Mouse (Mus musculus): ENCODE data around the gene Pfdn2. TPM values are rescaled to one million over a fixed set of nuclear protein-coding genes. Genes with fewer than 3 reads are reported as not detected.
A peak's percentile ranks its signal among the peaks of the same experiment; 100 is the strongest.

Pfdn2 gene
- total RNA-seq, 2 experiments from 2014 or later, result 85.7 to 91.7 TPM

- peak in 1 of 2 experiments; percentile 19 for DNase-seq
Observed at GRCm38 (mm10) chr1:171348665-171349064, 3.2 kb downstream of the Pfdn2 start.

GRCm38 (mm10) chr1:171349210-171349609 is 3.7 kb downstream of the Pfdn2 start:
- intact Hi-C loops (cut with DNase I), result no loop called here

More at GRCm38 (mm10) chr1:171348665-171349064, 3.2 kb downstream of the Pfdn2 start:
- intact Hi-C loops (cut with DNase I), result no loop called here

GRCm38 (mm10) chr1:171355812-171356340 is 10.4 kb downstream of the Pfdn2 start:
- intact Hi-C loops (cut with DNase I), result loop anchor here (5.0 kb wide), 1 partner anchor 34 kb away; no protein-coding TSS in a partner anchor
- DNase-seq, result no peak

More at GRCm38 (mm10) chr1:171349210-171349609, 3.7 kb downstream of the Pfdn2 start:
- DNase-seq, result no peak

- intact Hi-C loops (cut with DNase I), result loop anchor here (5.0 kb wide), 1 partner anchor 35 kb away; no protein-coding TSS in a partner anchor
- no peak for DNase-seq
Observed at GRCm38 (mm10) chr1:171356814-171357213, 11.3 kb downstream of the Pfdn2 start.

GRCm38 (mm10) chr1:171358421-171358820 is 13.0 kb downstream of the Pfdn2 start:
- no peak for DNase-seq
- intact Hi-C loops (cut with DNase I), result loop anchor here (5.0 kb wide), 1 partner anchor 36 kb away; no protein-coding TSS in a partner anchor

- no peak for DNase-seq
- intact Hi-C loops (cut with DNase I), result loop anchor here (5.0 to 10.0 kb wide), 3 partner anchors 52 to 205 kb away; partner anchors contain the start of gene Usf1
Observed at GRCm38 (mm10) chr1:171360253-171360652, 14.8 kb downstream of the Pfdn2 start.

GRCm38 (mm10) chr1:171360656-171361055 is 15.2 kb downstream of the Pfdn2 start, which contains the start of gene Klhdc9:
Gene Klhdc9 (minus strand): TSS chr1:171360798.
- intact Hi-C loops (cut with DNase I), result loop anchor here (5.0 to 10.0 kb wide), 3 partner anchors 52 to 204 kb away; partner anchors contain the start of gene Usf1

GRCm38 (mm10) chr1:171361106-171362103 is 15.9 kb downstream of the Pfdn2 start:
- intact Hi-C loops (cut with DNase I), result loop anchor here (5.0 to 10.0 kb wide), 3 partner anchors 51 to 203 kb away; partner anchors contain the start of gene Usf1
- DNase-seq, result peak in 1 of 2 experiments; percentile 42

More at GRCm38 (mm10) chr1:171360656-171361055, 15.2 kb downstream of the Pfdn2 start, which contains the start of gene Klhdc9:
- peak; percentile 60 to 73 for DNase-seq

- intact Hi-C loops (cut with DNase I), result loop anchor here (5.0 to 10.0 kb wide), 2 partner anchors 131 to 199 kb away; no protein-coding TSS in a partner anchor
- DNase-seq, result no peak
Observed at GRCm38 (mm10) chr1:171365934-171366333, 20.5 kb downstream of the Pfdn2 start.

- intact Hi-C loops (cut with DNase I), result loop anchor here (5.0 to 10.0 kb wide), 2 partner anchors 127 to 195 kb away; no protein-coding TSS in a partner anchor
- no peak for DNase-seq
Observed at GRCm38 (mm10) chr1:171369845-171370556, 24.5 kb downstream of the Pfdn2 start, which contains the start of gene Nectin4. Gene Nectin4 (plus strand): TSS chr1:171370099.

- intact Hi-C loops (cut with DNase I), result no loop called here
- no peak for DNase-seq
Observed at GRCm38 (mm10) chr1:171372880-171373279, 27.4 kb downstream of the Pfdn2 start.

GRCm38 (mm10) chr1:171373946-171374345 is 28.5 kb downstream of the Pfdn2 start:
- intact Hi-C loops (cut with DNase I), result no loop called here
- DNase-seq, result no peak

- DNase-seq, result no peak
- intact Hi-C loops (cut with DNase I), result no loop called here
Observed at GRCm38 (mm10) chr1:171375646-171376097, 30.2 kb downstream of the Pfdn2 start.

- intact Hi-C loops (cut with DNase I), result no loop called here
Observed at GRCm38 (mm10) chr1:171378298-171378697, 32.8 kb downstream of the Pfdn2 start.

GRCm38 (mm10) chr1:171379935-171380599 is 34.6 kb downstream of the Pfdn2 start:
- DNase-seq, result peak; percentile 53 to 64
- intact Hi-C loops (cut with DNase I), result no loop called here

More at GRCm38 (mm10) chr1:171378298-171378697, 32.8 kb downstream of the Pfdn2 start:
- DNase-seq, result no peak

GRCm38 (mm10) chr1:171382096-171382620 is 36.7 kb downstream of the Pfdn2 start:
- no peak for DNase-seq
- intact Hi-C loops (cut with DNase I), result no loop called here

GRCm38 (mm10) chr1:171384361-171384760 is 38.9 kb downstream of the Pfdn2 start:
- no peak for DNase-seq
- intact Hi-C loops (cut with DNase I), result no loop called here

- intact Hi-C loops (cut with DNase I), result no loop called here
- no peak for DNase-seq
Observed at GRCm38 (mm10) chr1:171385171-171385570, 39.7 kb downstream of the Pfdn2 start.

- intact Hi-C loops (cut with DNase I), result no loop called here
- DNase-seq, result no peak
Observed at GRCm38 (mm10) chr1:171387099-171387498, 41.6 kb downstream of the Pfdn2 start.
